Mouse (Mus musculus) monocyte, adult 5-6 weeks (primary cell): Measurements from ENCODE around the gene Sgca. TPM values are rescaled to one million over a fixed set of nuclear protein-coding genes. Genes with fewer than 3 reads are reported as not detected.
"Not testable (repeated sequence)": the region's sequence is repeated elsewhere in the genome, so short reads cannot be mapped to it uniquely, and the experiment has no call there.

Experiments
- ATAC-seq: fragments of 153-309, 156-312 bp; replicated peaks from 2 replicates; pipeline ENCODE4 v1.8.0; 2017; ENCODE audit warnings: mild to moderate bottlenecking; ENCODE audit not compliant: low TSS enrichment, insufficient number of reproducible peaks, severe bottlenecking, poor library complexity, low FRiP score
- total RNA-seq: library from RNA; stranded (forward); fragments of 200-1000, 200-491, 200-594 nt; gene quantifications from 3 replicates; pipeline ENCODE4 v1.2.3, GENCODE M21; 2017

Gene Sgca
- not detected in 3 replicates for total RNA-seq

GRCm38 (mm10) chr11:94976199-94976598, at the start of gene Sgca:
Sgca (minus strand) TSS chr11:94976327.
- ATAC-seq: no peak

GRCm38 (mm10) chr11:95025227-95026012, 49.3 kb upstream of the Sgca start:
- ATAC-seq: no peak

- ATAC-seq: no peak
Measured at GRCm38 (mm10) chr11:95024439-95025184, 48.5 kb upstream of the Sgca start.

GRCm38 (mm10) chr11:95023481-95023880, 47.4 kb upstream of the Sgca start:
- ATAC-seq: no peak

- ATAC-seq: no peak
Measured at GRCm38 (mm10) chr11:95022237-95022992, 46.3 kb upstream of the Sgca start.

GRCm38 (mm10) chr11:95015484-95015883, 39.4 kb upstream of the Sgca start:
- no peak for ATAC-seq

- no peak for ATAC-seq
Measured at GRCm38 (mm10) chr11:95012487-95012886, 36.4 kb upstream of the Sgca start.

- ATAC-seq: no peak
Measured at GRCm38 (mm10) chr11:95012075-95012474, 35.9 kb upstream of the Sgca start.

GRCm38 (mm10) chr11:95011416-95011815, 35.3 kb upstream of the Sgca start:
- ATAC-seq: no peak

- ATAC-seq: not testable (repeated sequence)
Measured at GRCm38 (mm10) chr11:95010841-95011403, 34.8 kb upstream of the Sgca start.

- ATAC-seq: no peak
Measured at GRCm38 (mm10) chr11:95010141-95010739, 34.1 kb upstream of the Sgca start.

GRCm38 (mm10) chr11:95009629-95010014, 33.5 kb upstream of the Sgca start, which contains the start of gene Samd14:
Samd14 (plus strand) TSS chr11:95009879.
- ATAC-seq: no peak

GRCm38 (mm10) chr11:95008661-95009628, 32.8 kb upstream of the Sgca start:
- ATAC-seq: no peak

GRCm38 (mm10) chr11:95007418-95007817, 31.3 kb upstream of the Sgca start:
- ATAC-seq: no peak

GRCm38 (mm10) chr11:95006525-95007219, 30.5 kb upstream of the Sgca start:
- 0 out of 2 replicates have a peak, but pooled peaks have one; percentile 28 for ATAC-seq

- no peak for ATAC-seq
Measured at GRCm38 (mm10) chr11:95006038-95006437, 29.9 kb upstream of the Sgca start.

- ATAC-seq: no peak
Measured at GRCm38 (mm10) chr11:95004937-95005198, 28.7 kb upstream of the Sgca start.
